Mouse (Mus musculus) kidney, postnatal 0 days (tissue): Measurements from ENCODE around the gene Thsd7b. TPM values are rescaled to one million over a fixed set of nuclear protein-coding genes. Genes with fewer than 3 reads are reported as not detected.
A peak's percentile ranks its signal among the peaks of the same experiment; 100 is the strongest.

Experiments
- ATAC-seq: fragments of 200-750 bp; cut with Nextera tagmentation; replicated peaks from 2 replicates; pipeline ENCODE4 v1.8.0; 2017; ENCODE audit warnings: low read depth, moderate number of reproducible peaks, moderate TSS enrichment, moderate library complexity; ENCODE audit not compliant: low FRiP score
- DNase-seq: peaks from one replicate; pipeline ENCODE4 v3.0.0-alpha.2; 2016; ENCODE audit warnings: low spot score
- H3K27ac ChIP-seq: fragments of 300-500 bp; sonication (generic); 2 replicates; pipeline ENCODE4 v1.5.1; 2014; ENCODE audit warnings: mild to moderate bottlenecking
- H3K27me3 ChIP-seq: fragments of 300-500 bp; sonication (generic); 2 replicates; pipeline ENCODE4 v1.6.1; 2014; ENCODE audit warnings: low read length, mixed read lengths; ENCODE audit not compliant: insufficient read depth
- H3K36me3 ChIP-seq: fragments of 300-500 bp; sonication (generic); 2 replicates; pipeline ENCODE4 v1.6.1; 2014; ENCODE audit warnings: low read length, mixed read lengths; ENCODE audit not compliant: insufficient read depth
- H3K4me1 ChIP-seq: fragments of 300-500 bp; sonication (generic); replicated peaks from 2 replicates; pipeline ENCODE4 v1.6.1; 2014; ENCODE audit warnings: antibody characterized with exemption, low read length, mixed read lengths; ENCODE audit not compliant: insufficient read depth
- H3K4me2 ChIP-seq: fragments of 300-500 bp; sonication (generic); 2 replicates; pipeline ENCODE4 v1.6.1; 2014; ENCODE audit warnings: mild to moderate bottlenecking, low read length, moderate library complexity, mixed read lengths
- H3K4me3 ChIP-seq: fragments of 300-500 bp; sonication (generic); replicated peaks from 2 replicates; pipeline ENCODE4 v1.5.1; 2014; ENCODE audit warnings: low read depth, low read length
- H3K9ac ChIP-seq: fragments of 300-500 bp; sonication (generic); 2 replicates; pipeline ENCODE4 v1.6.1; 2014; ENCODE audit warnings: low read depth, low read length
- H3K9me3 ChIP-seq: fragments of 300-500 bp; sonication (generic); replicated peaks from 2 replicates; pipeline ENCODE4 v1.6.1; 2016; ENCODE audit warnings: low read length, inconsistent platforms, mixed read lengths
- CTCF ChIP-seq: IDR thresholded peaks from 2 replicates; pipeline ENCODE4 v1.5.1; 2016; ENCODE audit warnings: antibody characterized with exemption, low read depth, mild to moderate bottlenecking, moderate library complexity
- WGBS: fragments of 180-500 bp; shearing (Covaris S2); extraction: QIAGEN DNeasy Blood & Tissue Kit; methylation state at CpG from one replicate; pipeline ENCODE4 v1.1.7; 2014; 5-methylcytosine and 5-hydroxymethylcytosine counted together
- polyA plus RNA-seq: library from polyadenylated mRNA; unstranded; fragments of >200 nt; fragmentation: Nextera tagmentation; extraction: Ambion mirVana; gene quantifications from 2 replicates; pipeline ENCODE4 v1.2.1, GENCODE M21; 2015

Gene Thsd7b
- polyA plus RNA-seq, 1 experiment from 2014 or later, result 0.36 TPM

GRCm38 (mm10) chr1:129570522-129570921 lies 297.4 kb downstream of the Thsd7b start:
- DNase-seq, result no peak
- no peak for TF ChIP-seq CTCF
- H3K36me3 ChIP-seq, result no peaks in the 10 kb centered on the region
- no peaks in the 10 kb centered on the region for H3K9me3 ChIP-seq
- no peak overlapping the region for H3K4me3 ChIP-seq
- H3K27ac ChIP-seq, result no peak overlapping the region
- 70% methylated on average over 3 of the region's 3 CpGs for WGBS
- H3K9ac ChIP-seq, result no peak overlapping the region
- H3K4me2 ChIP-seq, result no peak overlapping the region
- no peaks in the 10 kb centered on the region for H3K4me1 ChIP-seq
- ATAC-seq, result no peak
- H3K27me3 ChIP-seq, result no peaks in the 10 kb centered on the region

GRCm38 (mm10) chr1:129579955-129580354 lies 306.9 kb downstream of the Thsd7b start:
- no peak for ATAC-seq
- no peaks in the 10 kb centered on the region for H3K9me3 ChIP-seq
- no peaks in the 10 kb centered on the region for H3K4me1 ChIP-seq
- 78% methylated on average over 4 of the region's 4 CpGs for WGBS
- no peaks in the 10 kb centered on the region for H3K36me3 ChIP-seq
- H3K4me2 ChIP-seq, result no peak overlapping the region
- TF ChIP-seq CTCF, result no peak
- H3K4me3 ChIP-seq, result no peak overlapping the region
- no peaks in the 10 kb centered on the region for H3K27me3 ChIP-seq
- no peak overlapping the region for H3K9ac ChIP-seq
- DNase-seq, result no peak
- no peak overlapping the region for H3K27ac ChIP-seq

- Histone ChIP-seq H3K27me3 (no peaks in the 10 kb centered on the region), H3K4me2 (no peak overlapping the region), H3K27ac (no peak overlapping the region), H3K4me1 (no peaks in the 10 kb centered on the region), H3K36me3 (no peaks in the 10 kb centered on the region), H3K9ac (no peak overlapping the region), H3K4me3 (no peak overlapping the region), H3K9me3 (no peaks in the 10 kb centered on the region)
- ATAC-seq (no peak), DNase-seq (peak; percentile 18)
- TF ChIP-seq CTCF, result no peak
- WGBS, result 18% methylated on average over 6 of the region's 6 CpGs
Observed at GRCm38 (mm10) chr1:129586635-129587034, 313.5 kb downstream of the Thsd7b start.

DNA sequence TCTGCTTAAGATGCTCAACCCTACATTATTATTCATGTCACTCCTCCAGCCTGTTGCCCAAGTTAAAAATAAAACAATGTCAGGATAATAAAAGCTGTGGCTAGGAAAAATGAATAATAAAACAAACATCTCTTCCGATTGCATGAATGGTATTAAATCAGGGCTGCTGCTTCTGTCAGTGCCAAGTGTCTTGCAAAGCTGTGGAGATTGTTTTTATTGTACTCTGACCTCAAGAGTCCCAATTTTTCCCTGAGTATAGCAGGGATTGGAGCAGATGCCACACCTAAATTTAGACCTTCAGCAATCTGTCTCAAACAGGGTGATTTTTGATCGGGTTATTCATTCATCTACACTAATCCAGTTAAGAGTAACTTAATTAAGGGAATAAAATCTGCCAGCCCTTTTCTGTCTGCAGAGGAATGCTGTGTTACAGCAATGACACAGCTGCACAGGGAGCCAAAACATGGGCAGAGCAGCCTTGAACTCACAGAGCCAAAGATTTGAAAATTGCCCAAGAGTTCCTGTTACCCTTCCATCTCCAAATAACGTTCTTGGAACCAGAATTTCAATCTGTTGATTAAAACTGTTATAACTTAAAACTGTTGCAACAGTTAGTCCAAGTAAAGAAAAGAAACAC lies 316.4 kb downstream of the Thsd7b start:
- H3K27me3 ChIP-seq, result no peaks in the 10 kb centered on the region
- no peaks in the 10 kb centered on the region for H3K36me3 ChIP-seq
- H3K4me1 ChIP-seq, result no peaks in the 10 kb centered on the region
- no peak overlapping the region for H3K9ac ChIP-seq
- no peak for TF ChIP-seq CTCF
- H3K9me3 ChIP-seq, result no peaks in the 10 kb centered on the region
- WGBS, result 40% methylated on average over 3 of the region's 3 CpGs
- no peak overlapping the region for H3K4me3 ChIP-seq
- peak; percentile 27 for DNase-seq
- H3K4me2 ChIP-seq, result no peak overlapping the region
- ATAC-seq, result no peak
- no peak overlapping the region for H3K27ac ChIP-seq

DNA sequence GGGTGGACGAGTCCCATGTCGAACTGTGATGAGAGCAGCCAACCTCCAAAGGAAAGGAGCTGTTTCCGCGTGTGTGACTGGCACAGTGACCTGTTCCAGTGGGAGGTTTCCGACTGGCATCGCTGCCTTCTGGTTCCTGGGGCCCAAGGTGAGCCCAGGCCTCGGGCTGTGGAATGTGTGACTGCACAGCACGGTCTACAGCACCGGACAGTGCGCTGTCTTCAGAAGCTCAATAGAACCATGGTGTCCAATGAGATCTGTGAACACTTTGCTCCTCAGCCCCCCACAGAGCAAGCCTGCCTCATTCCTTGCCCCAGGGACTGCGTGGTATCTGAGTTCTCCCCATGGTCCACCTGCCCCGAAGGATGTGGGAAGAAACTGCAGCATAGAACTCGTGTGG lies 322.3 kb downstream of the Thsd7b start:
- no peaks in the 10 kb centered on the region for H3K27me3 ChIP-seq
- no peak overlapping the region for H3K4me3 ChIP-seq
- H3K9me3 ChIP-seq, result no peaks in the 10 kb centered on the region
- no peak overlapping the region for H3K27ac ChIP-seq
- no peak overlapping the region for H3K4me2 ChIP-seq
- DNase-seq, result no peak
- H3K4me1 ChIP-seq, result no peaks in the 10 kb centered on the region; the same call in 1 of the 2 replicates
- H3K36me3 ChIP-seq, result no peaks in the 10 kb centered on the region
- no peak overlapping the region for H3K9ac ChIP-seq
- 70% methylated on average over 13 of the region's 13 CpGs for WGBS
- ATAC-seq, result 0 out of 2 replicates have a peak, but pooled peaks have one; percentile 52
- TF ChIP-seq CTCF, result no peak

GRCm38 (mm10) chr1:129600933-129601332 lies 327.8 kb downstream of the Thsd7b start:
- no peaks in the 10 kb centered on the region for H3K36me3 ChIP-seq
- H3K4me3 ChIP-seq, result no peak overlapping the region
- no peaks in the 10 kb centered on the region; the same call in 1 of the 2 replicates for H3K4me1 ChIP-seq
- DNase-seq (peak; percentile 33), ATAC-seq (0 out of 2 replicates have a peak, but pooled peaks have one; percentile 40)
- TF ChIP-seq CTCF, result no peak
- H3K9ac ChIP-seq, result no peak overlapping the region
- no peak overlapping the region for H3K27ac ChIP-seq
- no peaks in the 10 kb centered on the region for H3K9me3 ChIP-seq
- no peak overlapping the region for H3K4me2 ChIP-seq
- no peaks in the 10 kb centered on the region for H3K27me3 ChIP-seq

GRCm38 (mm10) chr1:129602284-129602683 lies 329.2 kb downstream of the Thsd7b start:
- ATAC-seq, result no peak

More at GRCm38 (mm10) chr1:129602284-129602683, 329.2 kb downstream of the Thsd7b start:
- Histone ChIP-seq H3K9me3 (no peaks in the 10 kb centered on the region), H3K4me2 (no peak overlapping the region), H3K27ac (no peak overlapping the region), H3K27me3 (no peaks in the 10 kb centered on the region), H3K4me1 (no peaks in the 10 kb centered on the region; the same call in 1 of the 2 replicates), H3K4me3 (no peak overlapping the region), H3K9ac (no peak overlapping the region), H3K36me3 (no peaks in the 10 kb centered on the region)
- DNase-seq, result no peak
- TF ChIP-seq CTCF, result no peak
